Mouse (Mus musculus) liver, adult 2 months (tissue): ENCODE data around the gene Stxbp1. TPM values are rescaled to one million over a fixed set of nuclear protein-coding genes. Genes with fewer than 3 reads are reported as not detected.

Experiments
- DNase-seq: peaks from one replicate; pipeline ENCODE4 v3.0.0-alpha.2; 2011; ENCODE audit warnings: low read depth, low spot score; ENCODE audit errors: extremely low read depth
- H3K27ac ChIP-seq: fragments of 200-500 bp; replicated peaks from 2 replicates; pipeline ENCODE4 v1.5.1; 2012; ENCODE audit warnings: low read depth, mild to moderate bottlenecking, control low read depth, inconsistent platforms, low read length; ENCODE audit not compliant: insufficient read depth
- H3K27me3 ChIP-seq: fragments of 200-500 bp; 2 replicates; pipeline ENCODE4 v1.6.1; 2012; ENCODE audit warnings: mild to moderate bottlenecking, moderate library complexity, low read length, inconsistent platforms; ENCODE audit not compliant: control insufficient read depth, insufficient read depth
- H3K36me3 ChIP-seq: fragments of 200-500 bp; 2 replicates; pipeline ENCODE4 v1.6.1; 2012; ENCODE audit warnings: low read length, inconsistent platforms; ENCODE audit not compliant: control insufficient read depth, insufficient read depth
- H3K4me1 ChIP-seq: fragments of 200-500 bp; 2 replicates; pipeline ENCODE4 v1.6.1; 2011; ENCODE audit warnings: low read length; ENCODE audit not compliant: control insufficient read depth, insufficient read depth
- H3K4me3 ChIP-seq: fragments of 200-500 bp; 2 replicates; pipeline ENCODE4 v1.5.1; 2011; ENCODE audit warnings: low read depth, mild to moderate bottlenecking, control low read depth, low read length, moderate library complexity; ENCODE audit not compliant: insufficient read depth
- H3K79me2 ChIP-seq: fragments of 200-500 bp; 2 replicates; pipeline ENCODE4 v1.6.1; 2012; ENCODE audit warnings: inconsistent platforms, mild to moderate bottlenecking, low read length, moderate library complexity; ENCODE audit not compliant: control insufficient read depth, insufficient read depth
- H3K9ac ChIP-seq: fragments of 200-500 bp; 2 replicates; pipeline ENCODE4 v1.6.1; 2012; ENCODE audit warnings: low read depth, mild to moderate bottlenecking, control low read depth, inconsistent platforms, low read length
- CTCF ChIP-seq: fragments of 200-500 bp; IDR thresholded peaks from 2 replicates; pipeline ENCODE4 v1.5.1; 2011; ENCODE audit warnings: low read depth, low read length, control low read depth
- POLR2A ChIP-seq: fragments of 200-500 bp; IDR thresholded peaks from 2 replicates; pipeline ENCODE4 v1.6.1; 2011; ENCODE audit warnings: low read length, control low read depth; ENCODE audit not compliant: insufficient read depth; ENCODE audit errors: extremely low read depth
- WGBS: fragments of 180-500 bp; shearing (Covaris S2); methylation state at CpG from one replicate; pipeline ENCODE4 v1.1.7; 2018; 5-methylcytosine and 5-hydroxymethylcytosine counted together
- polyA plus RNA-seq: library from polyadenylated mRNA; depleted of rRNA; stranded (reverse); fragments of >200 nt; gene quantifications from 2 replicates; pipeline ENCODE4 v1.2.3, GENCODE M21; 2012
- total RNA-seq: library from RNA; depleted of rRNA; stranded (reverse); fragments of >200 nt; gene quantifications from 2 replicates; pipeline ENCODE4 v1.2.3, GENCODE M21; 2014

Gene Stxbp1
- total and polyA plus RNA-seq, 2 experiments: 0.74 to 1.6 TPM

DNA sequence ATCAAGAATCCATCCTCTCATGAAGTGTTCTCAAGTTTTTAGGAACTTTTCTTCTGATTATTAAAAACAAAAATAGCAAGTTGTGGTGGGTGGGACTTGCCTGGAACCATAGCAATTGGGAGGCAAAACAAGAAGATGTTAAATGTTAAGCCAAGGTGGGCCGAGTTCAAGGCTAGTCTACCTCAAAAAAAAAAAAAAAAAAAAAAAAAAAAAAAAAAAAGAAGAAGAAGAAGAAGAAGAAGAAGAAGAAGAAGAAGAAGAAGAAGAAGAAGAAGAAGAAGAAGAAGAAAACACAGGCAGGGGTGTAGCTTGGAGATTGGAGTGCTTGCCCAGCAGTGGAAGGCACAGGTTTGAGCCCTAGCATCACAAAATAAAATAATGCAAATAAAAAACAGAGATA lies 22.3 kb downstream of the Stxbp1 start:
- no peak for DNase-seq
- Histone ChIP-seq H3K79me2 (no peaks in the 10 kb centered on the region), H3K27ac (no peak overlapping the region), H3K27me3 (no peaks in the 10 kb centered on the region), H3K4me3 (no peak overlapping the region), H3K36me3 (no peaks in the 10 kb centered on the region), H3K4me1 (peaks cover 2% of the 10 kb centered on the region; the same call in 1 of the 2 replicates), H3K9ac (no peak overlapping the region)
- 88% methylated on average over 1 of the region's 1 CpGs for WGBS
- TF ChIP-seq CTCF (no peak), POLR2A (no peak)

DNA sequence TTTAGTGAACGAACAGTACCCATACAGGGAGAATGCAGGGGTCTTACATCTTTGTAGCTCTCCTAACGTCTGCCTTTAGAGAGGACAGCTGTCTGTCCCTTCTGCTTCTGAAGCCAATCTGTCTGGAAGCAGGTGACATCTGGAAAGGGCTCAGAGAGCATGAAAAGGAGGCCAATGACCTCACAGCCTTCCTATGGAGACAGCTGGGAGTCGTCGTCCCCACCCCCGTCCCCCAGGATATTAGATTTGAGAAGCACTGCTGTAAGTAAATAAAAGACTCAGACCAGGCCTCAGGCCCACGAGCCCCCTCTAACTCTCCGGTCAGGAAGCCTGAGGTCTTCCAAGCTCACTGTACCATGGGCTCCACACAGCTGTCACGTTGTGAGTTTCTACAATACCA lies 22.9 kb downstream of the Stxbp1 start:
- Histone ChIP-seq H3K4me1 (peaks cover 2% of the 10 kb centered on the region; the same call in 1 of the 2 replicates), H3K27ac (no peak overlapping the region), H3K9ac (no peak overlapping the region), H3K79me2 (no peaks in the 10 kb centered on the region), H3K36me3 (no peaks in the 10 kb centered on the region), H3K27me3 (no peaks in the 10 kb centered on the region), H3K4me3 (no peak overlapping the region)
- no peak for DNase-seq
- TF ChIP-seq CTCF (no peak), POLR2A (no peak)
- 72% methylated on average over 8 of the region's 8 CpGs for WGBS

DNA sequence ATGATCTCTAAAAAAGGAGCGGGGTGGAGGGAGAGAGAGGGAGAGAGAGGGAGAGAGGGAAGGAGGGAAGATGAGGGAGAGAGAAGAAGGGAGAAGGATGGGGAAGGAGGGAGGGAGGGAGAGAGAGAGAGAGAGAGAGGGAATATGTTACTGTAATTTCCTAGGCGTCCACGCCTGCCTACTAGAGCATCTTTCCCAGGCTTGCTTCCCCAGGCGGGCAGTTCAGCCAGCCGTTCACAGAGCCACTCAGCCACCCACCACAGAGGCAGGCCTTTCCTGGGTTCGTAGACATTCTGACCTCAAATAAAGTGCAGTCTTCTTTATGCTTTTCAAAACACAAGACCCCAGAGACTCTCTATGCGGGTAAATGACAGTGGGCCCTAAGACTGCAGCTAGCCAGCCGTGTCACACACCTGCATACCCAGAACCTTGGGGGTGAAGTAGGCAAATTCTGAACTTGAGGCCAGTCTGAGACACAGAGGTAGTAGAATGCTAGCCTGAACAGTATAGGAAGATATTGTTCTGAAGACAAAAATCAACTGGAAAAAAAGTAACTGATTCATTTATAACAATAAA lies 23.4 kb downstream of the Stxbp1 start:
- H3K4me1 ChIP-seq: peaks cover 2% of the 10 kb centered on the region; the same call in 1 of the 2 replicates
- TF ChIP-seq POLR2A (no peak), CTCF (no peak)
- no peaks in the 10 kb centered on the region for H3K79me2 ChIP-seq
- DNase-seq: no peak
- H3K4me3 ChIP-seq: no peak overlapping the region
- no peaks in the 10 kb centered on the region for H3K27me3 ChIP-seq
- 83% methylated on average over 8 of the region's 8 CpGs for WGBS
- no peak overlapping the region for H3K27ac ChIP-seq
- H3K36me3 ChIP-seq: no peaks in the 10 kb centered on the region
- H3K9ac ChIP-seq: no peak overlapping the region

DNA sequence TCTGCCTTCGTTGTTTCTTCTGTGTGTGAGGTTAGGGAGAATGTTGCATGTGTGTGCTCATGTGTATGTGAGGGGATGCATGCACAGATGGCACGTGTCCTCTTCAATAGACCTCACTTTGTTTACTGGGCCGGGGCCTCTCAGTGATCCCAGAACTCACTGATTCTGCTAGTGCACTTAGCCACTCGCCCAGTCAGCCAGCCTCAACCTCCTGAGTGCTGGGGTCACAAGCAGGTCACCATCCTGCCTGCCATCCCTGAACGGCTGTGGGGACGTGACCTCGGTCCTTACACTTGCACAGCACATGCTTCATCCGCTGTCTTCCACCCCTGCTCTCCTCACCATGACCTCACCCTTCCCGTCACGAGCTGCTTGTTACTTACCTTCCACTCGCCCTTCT lies 23.9 kb downstream of the Stxbp1 start:
- H3K36me3 ChIP-seq: no peaks in the 10 kb centered on the region
- DNase-seq: no peak
- H3K4me1 ChIP-seq: peaks cover 2% of the 10 kb centered on the region; the same call in 1 of the 2 replicates
- WGBS: 68% methylated on average over 11 of the region's 11 CpGs
- no peaks in the 10 kb centered on the region for H3K27me3 ChIP-seq
- TF ChIP-seq POLR2A (no peak), CTCF (no peak)
- no peak overlapping the region for H3K27ac ChIP-seq
- H3K4me3 ChIP-seq: no peak overlapping the region
- H3K9ac ChIP-seq: no peak overlapping the region
- no peaks in the 10 kb centered on the region for H3K79me2 ChIP-seq

DNA sequence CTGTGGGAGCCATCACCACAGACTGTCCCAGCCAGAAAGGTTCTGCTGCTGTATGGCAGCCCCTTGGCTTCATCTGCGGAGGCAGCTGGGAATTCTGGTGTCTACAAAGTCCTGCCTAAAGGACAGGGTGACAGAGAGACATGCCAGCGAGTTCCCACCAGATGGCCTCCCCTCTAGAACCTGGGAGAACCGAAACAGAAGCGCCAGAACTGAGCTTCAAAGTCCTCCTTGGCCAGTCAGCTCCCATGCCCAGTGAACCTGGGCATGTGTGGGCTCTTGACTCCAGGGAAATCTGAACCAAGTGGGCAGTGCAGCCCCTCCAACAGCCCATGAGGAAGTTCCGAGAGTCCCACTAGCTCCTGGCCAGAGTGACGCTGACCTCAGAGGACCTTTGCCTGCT lies 24.4 kb downstream of the Stxbp1 start:
- Histone ChIP-seq H3K27ac (no peak overlapping the region), H3K4me3 (no peak overlapping the region), H3K9ac (no peak overlapping the region), H3K36me3 (no peaks in the 10 kb centered on the region), H3K4me1 (peaks cover 2% of the 10 kb centered on the region; the same call in 1 of the 2 replicates), H3K79me2 (no peaks in the 10 kb centered on the region), H3K27me3 (no peaks in the 10 kb centered on the region)
- TF ChIP-seq POLR2A (no peak), CTCF (no peak)
- 78% methylated on average over 6 of the region's 6 CpGs for WGBS
- DNase-seq: no peak

DNA sequence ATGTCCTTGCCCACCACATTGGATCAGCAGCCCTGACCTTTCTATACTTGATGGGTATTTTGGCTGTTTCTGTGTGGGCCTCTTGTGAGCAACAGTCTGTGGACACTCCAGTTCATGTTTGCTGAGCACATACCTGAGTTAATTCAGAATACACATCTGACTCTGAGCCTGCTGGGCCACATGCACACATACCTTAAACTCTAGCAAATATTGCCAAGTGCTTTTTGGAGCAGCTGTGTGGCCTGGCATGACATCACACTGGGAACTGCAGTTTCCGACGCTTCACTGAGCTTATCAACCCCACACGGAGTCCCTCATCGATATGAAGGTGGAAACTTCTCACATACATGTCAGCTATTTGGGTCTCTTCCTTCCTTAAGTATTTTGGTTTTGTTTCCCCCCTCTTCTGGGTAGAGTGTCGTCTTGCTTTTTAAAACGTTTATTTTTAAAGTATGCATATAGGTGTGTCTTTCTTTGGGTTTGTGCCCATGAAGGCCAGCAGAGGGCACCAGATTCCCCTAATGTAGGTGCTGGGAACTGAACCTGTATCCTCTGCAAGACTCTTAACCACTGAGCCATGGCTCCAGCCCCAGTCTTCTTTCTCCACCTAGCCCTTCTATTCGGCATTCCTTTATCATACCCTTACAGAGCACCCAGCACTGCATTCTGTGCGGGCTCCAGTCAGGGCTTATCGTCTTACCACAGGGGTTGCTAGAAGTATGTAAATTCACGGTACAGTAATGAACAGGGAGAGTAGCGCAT lies 25.8 kb downstream of the Stxbp1 start:
- Histone ChIP-seq H3K9ac (no peak overlapping the region), H3K79me2 (no peaks in the 10 kb centered on the region), H3K27me3 (no peaks in the 10 kb centered on the region), H3K4me3 (no peak overlapping the region), H3K4me1 (peaks cover 2% of the 10 kb centered on the region; the same call in 1 of the 2 replicates), H3K27ac (no peak overlapping the region), H3K36me3 (no peaks in the 10 kb centered on the region)
- 60% methylated on average over 11 of the region's 11 CpGs for WGBS
- DNase-seq: peak; percentile 24
- TF ChIP-seq CTCF: peak; percentile 50; the same call in 1 of the 2 replicates
- TF ChIP-seq POLR2A: no peak
